Mouse (Mus musculus): Measurements from ENCODE around the gene Mgl2. TPM values are rescaled to one million over a fixed set of nuclear protein-coding genes. Genes with fewer than 3 reads are reported as not detected.
"Not testable (repeated sequence)": the region's sequence is repeated elsewhere in the genome, so short reads cannot be mapped to it uniquely, and the experiment has no call there.

The Mgl2 gene
- total RNA-seq, 2 experiments from 2014 or later, result 0.81 to 0.94 TPM

DNA sequence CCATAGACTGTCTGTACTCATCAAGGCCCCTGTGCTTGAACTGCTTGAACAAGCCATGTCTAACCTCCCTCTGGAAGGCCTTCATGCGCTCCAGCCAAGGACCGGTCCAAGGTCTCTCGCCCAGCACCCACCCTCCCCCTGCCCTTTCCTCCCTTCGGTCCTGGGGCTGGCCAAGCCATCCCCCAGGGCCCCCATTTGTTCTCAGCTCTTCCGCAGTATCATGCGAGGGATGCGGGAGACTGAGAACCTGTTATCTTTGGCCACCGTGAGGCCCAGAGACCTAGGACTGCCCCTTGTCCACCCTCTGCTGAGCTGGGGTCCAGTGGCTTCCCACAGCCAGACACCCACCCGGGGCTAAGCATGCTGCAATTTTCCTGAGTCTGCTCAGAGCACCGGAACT, 9.0 kb downstream of the Mgl2 start:
- no peak for TF ChIP-seq CTCF (IDR thresholded peaks at IDR 0.05)
- intact Hi-C loops (cut with DNase I), result no loop called here
- no peak overlapping the region for H3K4me3 ChIP-seq

DNA sequence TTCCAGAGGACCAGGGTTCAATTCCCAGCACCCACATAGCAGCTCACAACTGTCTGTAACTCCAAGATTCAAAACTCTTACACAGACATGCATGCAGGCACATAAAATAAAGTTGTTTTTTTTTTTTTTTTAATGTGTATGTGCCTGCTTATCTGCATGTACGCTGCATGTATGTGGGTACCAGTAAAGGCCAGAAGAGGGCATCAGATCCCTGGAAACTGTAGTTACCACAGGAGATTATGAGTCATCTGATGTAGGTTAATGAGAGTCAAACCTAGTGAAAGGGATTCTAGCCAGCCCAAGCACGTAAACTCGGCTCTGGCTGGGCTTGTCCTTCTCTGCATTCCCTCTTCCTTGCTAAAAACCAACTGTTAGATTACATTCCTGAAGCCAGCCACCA, 20.9 kb downstream of the Mgl2 start:
- no peak for DNase-seq (ENCODE audit: extremely low spot score in 1 of 2, low spot score in 2 of 2)
- no peak overlapping the region for H3K4me3 ChIP-seq
- TF ChIP-seq CTCF (IDR thresholded peaks at IDR 0.05), result no peak; the same call in 1 of the 2 replicates
- intact Hi-C loops (cut with DNase I), result no loop called here
- H3K27ac ChIP-seq, result no peak overlapping the region

More for the DNA sequence above, 9.0 kb downstream of the Mgl2 start:
- no peak for DNase-seq (ENCODE audit: extremely low spot score in 1 of 2, low spot score in 2 of 2)
- H3K27ac ChIP-seq, result no peak overlapping the region

DNA sequence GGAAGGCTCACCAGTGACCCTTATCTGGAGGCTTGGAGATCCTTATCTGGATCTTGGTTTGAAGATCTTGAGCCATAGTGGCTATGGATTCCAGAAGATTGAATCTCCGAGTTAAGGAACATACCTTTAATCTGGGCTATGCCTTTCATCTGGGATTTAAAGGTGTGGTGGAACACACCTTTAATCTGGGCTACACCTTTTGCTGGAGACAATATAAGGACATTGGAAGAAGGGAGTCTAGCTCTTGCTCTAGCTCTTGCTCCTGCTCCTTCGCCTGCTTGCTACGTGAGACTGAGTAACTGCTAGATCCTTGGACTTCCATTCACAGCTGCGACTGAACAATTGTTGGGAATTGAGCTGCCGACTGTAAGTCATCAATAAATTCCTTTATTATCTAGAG, 25.8 kb downstream of the Mgl2 start, which contains the start of gene Clec10a:
Gene Clec10a (plus strand): TSS at position 301 of the 400 bp plus-strand sequence.
- H3K27ac ChIP-seq; H3K4me3 ChIP-seq; DNase-seq (ENCODE audit: extremely low spot score in 1 of 2, low spot score in 2 of 2); intact Hi-C loops (cut with DNase I): not testable (repeated sequence)

DNA sequence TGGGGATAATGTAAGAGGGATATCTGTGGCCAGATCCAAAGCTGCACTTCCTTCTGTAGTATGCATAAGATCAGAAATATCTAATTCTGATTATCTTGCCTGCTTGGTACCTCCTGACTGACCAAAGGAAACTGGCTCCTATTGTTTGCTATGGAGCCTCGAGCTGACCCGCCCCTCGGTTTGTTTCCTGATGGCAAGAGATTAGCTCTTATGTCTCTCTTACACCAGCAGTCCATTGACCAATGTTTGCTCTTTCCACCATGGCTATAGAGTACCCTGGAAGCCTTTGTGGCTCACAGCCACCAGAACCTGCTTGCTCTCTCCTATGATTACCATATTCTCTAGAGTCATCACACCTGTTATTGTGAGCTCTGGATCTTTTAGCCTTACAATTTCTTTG, 32.2 kb downstream of the Mgl2 start:
- no peak for TF ChIP-seq CTCF (IDR thresholded peaks at IDR 0.05)
- intact Hi-C loops (cut with DNase I), result no loop called here
- DNase-seq (ENCODE audit: extremely low spot score in 1 of 2, low spot score in 2 of 2), result no peak
- Histone ChIP-seq H3K27ac (no peak overlapping the region), H3K4me3 (no peak overlapping the region)

GRCm38 (mm10) chr11:70165972-70166921, 36.1 kb downstream of the Mgl2 start:
- intact Hi-C loops (cut with DNase I), result no loop called here
- Histone ChIP-seq H3K27ac (no peak overlapping the region), H3K4me3 (no peak overlapping the region)
- no peak for TF ChIP-seq CTCF (IDR thresholded peaks at IDR 0.05)
- DNase-seq (ENCODE audit: extremely low spot score in 1 of 2, low spot score in 2 of 2), result no peak

DNA sequence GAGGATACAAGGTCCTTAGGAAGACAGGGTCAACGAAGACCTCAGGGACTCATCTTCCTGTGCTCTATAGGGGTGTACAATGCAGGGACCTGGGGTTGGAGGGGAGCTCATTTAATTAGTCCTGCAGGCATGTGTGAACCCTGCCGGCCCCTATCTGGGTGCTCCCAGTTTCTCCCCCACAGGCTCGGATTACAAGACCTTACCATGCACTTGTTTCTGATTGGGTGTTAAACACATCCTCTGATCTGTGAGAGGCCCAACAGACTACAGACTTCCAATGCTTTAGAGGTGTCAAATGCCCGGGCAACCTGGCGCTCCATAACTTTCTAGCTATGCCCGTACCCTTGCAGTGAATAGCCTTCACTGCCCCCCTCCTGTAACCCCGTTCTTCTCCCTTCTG, 38.0 kb downstream of the Mgl2 start:
- H3K27ac ChIP-seq, result no peak overlapping the region
- no peak for DNase-seq (ENCODE audit: extremely low spot score in 1 of 2, low spot score in 2 of 2)
- H3K4me3 ChIP-seq, result no peak overlapping the region
- intact Hi-C loops (cut with DNase I), result no loop called here
- TF ChIP-seq CTCF (IDR thresholded peaks at IDR 0.05), result no peak

DNA sequence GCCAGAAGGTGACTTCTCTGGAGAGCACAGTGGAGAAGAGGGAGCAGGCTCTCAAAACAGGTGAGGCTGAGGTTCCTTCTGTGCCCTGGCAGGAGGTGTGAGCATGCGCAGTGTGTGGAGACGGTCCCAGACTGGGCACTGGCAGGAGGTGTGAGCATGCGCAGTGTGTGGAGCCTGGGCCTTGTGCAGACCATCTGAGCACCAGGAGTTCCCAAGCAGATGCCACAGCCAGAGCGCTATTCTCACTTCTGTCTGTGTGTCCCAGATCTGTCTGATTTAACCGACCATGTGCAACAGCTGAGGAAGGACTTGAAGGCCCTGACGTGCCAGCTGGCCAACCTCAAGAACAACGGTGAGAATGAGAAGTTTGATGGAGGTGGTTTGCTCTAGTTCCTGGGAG, 39.3 kb downstream of the Mgl2 start:
- intact Hi-C loops (cut with DNase I); H3K4me3 ChIP-seq; H3K27ac ChIP-seq; DNase-seq (ENCODE audit: extremely low spot score in 1 of 2, low spot score in 2 of 2): not testable (repeated sequence)

DNA sequence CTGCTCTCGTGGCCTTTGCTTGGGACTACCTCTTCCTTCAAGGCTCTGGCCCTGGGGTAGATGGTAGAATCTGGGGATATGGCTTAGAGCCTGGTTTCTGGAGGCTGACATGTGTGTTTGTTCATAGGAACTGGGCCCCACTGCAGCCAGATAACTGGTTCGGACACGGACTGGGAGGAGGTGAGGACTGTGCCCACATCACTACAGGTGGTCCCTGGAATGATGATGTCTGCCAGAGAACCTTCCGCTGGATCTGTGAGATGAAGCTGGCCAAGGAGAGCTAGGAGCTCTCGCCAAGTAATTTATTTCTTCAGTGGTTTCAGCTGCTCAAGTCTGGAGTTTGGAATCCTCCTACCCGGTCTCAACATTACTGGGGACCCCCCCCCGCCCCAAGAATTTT, 40.2 kb downstream of the Mgl2 start:
- DNase-seq (ENCODE audit: extremely low spot score in 1 of 2, low spot score in 2 of 2), result no peak
- intact Hi-C loops (cut with DNase I), result no loop called here
- no peak overlapping the region for H3K27ac ChIP-seq
- no peak overlapping the region for H3K4me3 ChIP-seq
- TF ChIP-seq CTCF (IDR thresholded peaks at IDR 0.05), result no peak

GRCm38 (mm10) chr11:70171181-70171580, 41.1 kb downstream of the Mgl2 start:
- intact Hi-C loops (cut with DNase I), result no loop called here
- DNase-seq (ENCODE audit: extremely low spot score in 1 of 2, low spot score in 2 of 2), result no peak
- no peak overlapping the region for H3K27ac ChIP-seq
- no peak overlapping the region for H3K4me3 ChIP-seq
- TF ChIP-seq CTCF (IDR thresholded peaks at IDR 0.05), result no peak

GRCm38 (mm10) chr11:70171847-70172246, 41.7 kb downstream of the Mgl2 start:
- peak; percentile 50 for TF ChIP-seq CTCF (IDR thresholded peaks at IDR 0.05)
- Histone ChIP-seq H3K27ac (no peak overlapping the region), H3K4me3 (no peak overlapping the region)
- no peak for DNase-seq (ENCODE audit: extremely low spot score in 1 of 2, low spot score in 2 of 2)
- intact Hi-C loops (cut with DNase I), result no loop called here

- no peak for DNase-seq (ENCODE audit: extremely low spot score in 1 of 2, low spot score in 2 of 2)
- no peak overlapping the region for H3K4me3 ChIP-seq
- no peak overlapping the region for H3K27ac ChIP-seq
- no peak for TF ChIP-seq CTCF (IDR thresholded peaks at IDR 0.05)
- intact Hi-C loops (cut with DNase I), result no loop called here
Observed at GRCm38 (mm10) chr11:70172298-70172697, 42.2 kb downstream of the Mgl2 start.

DNA sequence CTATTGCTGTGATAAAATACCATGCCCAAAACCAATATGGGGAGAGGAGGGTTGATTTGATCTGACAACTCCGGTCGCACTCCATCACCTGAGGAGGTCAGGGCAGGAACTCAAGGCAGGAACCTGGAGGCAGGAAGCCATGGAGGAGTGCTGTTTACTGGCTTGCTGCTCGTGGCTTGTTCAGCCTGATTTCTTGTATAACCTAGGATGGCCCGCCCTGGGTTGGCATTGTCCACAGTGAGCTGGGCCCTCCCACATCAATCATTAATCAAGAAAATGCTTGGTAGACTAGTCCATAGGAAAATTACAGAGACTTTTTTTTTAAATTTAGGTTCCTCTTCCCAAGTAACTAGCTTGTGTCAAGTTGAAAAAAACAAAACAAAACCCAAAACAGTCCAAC, 44.4 kb downstream of the Mgl2 start:
- intact Hi-C loops (cut with DNase I), result no loop called here
- no peak for TF ChIP-seq CTCF (IDR thresholded peaks at IDR 0.05)
- Histone ChIP-seq H3K4me3 (no peak overlapping the region), H3K27ac (no peak overlapping the region)
- DNase-seq (ENCODE audit: extremely low spot score in 1 of 2, low spot score in 2 of 2), result no peak

GRCm38 (mm10) chr11:70177647-70178046, 47.5 kb downstream of the Mgl2 start:
- no peak overlapping the region for H3K27ac ChIP-seq
- TF ChIP-seq CTCF (IDR thresholded peaks at IDR 0.05), result peak; percentile 32
- intact Hi-C loops (cut with DNase I), result loop anchor here (2.0 kb wide), 1 partner anchor 103 kb away; no protein-coding TSS in a partner anchor
- H3K4me3 ChIP-seq, result no peak overlapping the region
- DNase-seq (ENCODE audit: extremely low spot score in 1 of 2, low spot score in 2 of 2), result no peak
